Mouse (Mus musculus): ENCODE measurements around the gene Rpap3. TPM values are rescaled to one million over a fixed set of nuclear protein-coding genes. Genes with fewer than 3 reads are reported as not detected.

The Rpap3 gene
- polyA plus RNA-seq, 1 experiment = 8.8 TPM

DNA sequence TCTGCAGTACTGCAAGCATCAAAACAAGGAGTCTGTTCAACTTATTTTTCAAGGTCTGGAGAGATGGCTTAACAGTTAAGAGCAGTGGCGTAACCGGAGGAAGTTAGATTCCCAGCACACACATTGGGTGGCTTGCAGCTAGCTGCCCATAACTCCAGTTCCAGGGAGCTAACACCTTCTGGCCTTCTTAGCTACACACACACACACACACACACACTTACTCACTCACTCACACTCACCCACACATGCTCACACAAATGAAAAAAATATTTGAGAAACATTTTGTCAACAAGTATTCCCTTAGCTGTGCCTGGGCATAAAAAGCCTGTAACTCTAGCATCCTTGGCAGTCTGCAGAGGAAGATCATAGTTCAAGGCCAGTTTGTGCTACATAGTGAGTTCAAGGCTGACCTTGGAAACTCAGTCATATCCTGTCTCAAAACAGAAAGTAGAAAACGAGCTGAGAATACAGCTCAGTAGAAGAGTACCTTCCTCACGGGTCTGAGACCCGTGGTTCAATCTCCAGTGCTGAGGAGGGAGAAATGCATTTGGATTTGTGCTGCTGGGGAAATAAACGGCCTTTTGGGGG is 19.7 kb upstream of the Rpap3 start:
- peaks cover 24% of the 10 kb centered on the region for H3K4me1 ChIP-seq (ENCODE audit: control insufficient read depth, insufficient read depth, insufficient read length, low read length)
- no peak overlapping the region for H3K4me3 ChIP-seq (ENCODE audit: insufficient read depth, low read depth, low read length)
- no peak overlapping the region for H3K27ac ChIP-seq (replicated peaks; ENCODE audit: low read depth, low read length)

DNA sequence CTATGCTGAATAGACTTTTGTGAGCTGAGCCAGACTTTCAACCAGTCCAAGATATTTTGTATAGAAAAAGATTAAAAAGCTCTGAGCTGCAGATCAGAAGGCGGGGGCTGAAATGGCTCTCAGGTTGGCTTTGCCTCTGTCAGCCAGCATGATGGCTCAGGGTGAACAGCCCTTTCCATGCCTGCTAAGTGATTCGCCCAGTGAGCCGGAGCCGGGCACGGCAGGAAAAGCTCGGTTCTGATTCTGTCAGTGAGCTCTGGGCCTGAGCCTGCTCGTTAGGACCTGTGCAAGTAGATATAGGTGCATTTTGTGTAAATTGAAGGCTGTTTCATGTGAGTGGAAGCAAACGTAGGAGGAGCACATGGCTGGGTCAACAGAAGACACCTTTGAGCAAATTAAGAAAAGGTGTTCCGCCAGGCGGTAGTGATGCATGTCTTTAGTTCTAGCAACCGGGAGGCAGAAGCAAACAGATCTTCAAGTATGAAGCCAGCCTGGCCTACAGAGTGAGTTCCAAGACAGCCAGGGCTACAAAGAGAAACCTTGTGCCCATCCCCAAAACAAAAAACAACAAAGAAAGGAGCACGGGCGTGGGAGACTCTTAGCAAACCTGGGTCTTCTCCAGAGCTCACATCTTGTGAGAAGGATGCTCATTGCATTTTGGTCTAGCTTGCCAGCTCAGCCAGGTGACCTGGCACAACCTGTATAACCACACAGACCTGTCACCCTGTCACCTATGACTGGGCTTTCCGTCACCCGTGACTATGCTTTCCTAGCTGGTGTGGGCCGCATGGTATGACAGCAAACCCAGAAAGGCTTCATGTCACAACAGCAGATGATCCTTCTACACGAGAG is 18.9 kb upstream of the Rpap3 start:
- Histone ChIP-seq H3K4me1 (ENCODE audit: control insufficient read depth, insufficient read depth, insufficient read length, low read length) (peaks cover 20% of the 10 kb centered on the region), H3K27ac (replicated peaks; ENCODE audit: low read depth, low read length) (no peak overlapping the region), H3K4me3 (ENCODE audit: insufficient read depth, low read depth, low read length) (no peak overlapping the region)

DNA sequence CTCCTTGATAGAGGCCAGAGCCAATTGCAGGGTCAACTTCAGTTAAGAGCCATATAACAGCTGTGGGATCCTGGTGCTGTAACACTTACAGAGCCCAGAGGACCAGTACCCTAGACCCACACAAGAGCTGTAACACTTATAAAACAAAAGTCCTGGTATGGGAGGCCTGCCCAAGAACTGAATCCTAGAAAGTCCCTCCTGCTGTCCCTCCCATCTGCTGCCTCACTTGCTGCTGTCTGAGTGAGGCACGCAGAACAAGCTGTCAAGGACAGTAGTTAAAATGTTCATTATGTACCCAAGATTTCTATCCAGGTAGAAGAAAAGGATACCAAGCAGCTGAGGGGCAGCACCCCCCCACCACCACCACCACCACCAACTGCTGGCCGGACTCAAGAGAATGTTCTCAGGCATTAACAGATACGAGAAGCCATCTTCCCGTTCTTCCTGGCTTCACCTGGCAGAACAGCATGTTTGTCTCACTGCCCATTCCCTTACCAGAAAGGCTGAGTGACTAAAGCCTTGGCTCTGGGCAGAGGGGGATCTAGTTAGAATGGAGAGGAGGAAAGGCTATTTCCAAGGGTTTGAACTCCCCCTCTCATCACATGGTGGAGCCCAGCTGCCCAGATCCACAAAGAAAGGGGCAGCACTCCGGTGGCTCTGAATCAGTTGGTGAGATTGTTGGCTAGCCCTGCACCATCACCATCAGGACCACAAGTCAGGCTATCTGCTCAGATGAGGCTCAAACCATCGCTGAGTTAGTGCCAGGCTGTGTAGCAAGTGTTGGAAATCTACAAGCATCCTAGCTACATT is 18.1 kb upstream of the Rpap3 start:
- H3K4me3 ChIP-seq (ENCODE audit: insufficient read depth, low read depth, low read length) = no peak overlapping the region
- no peak overlapping the region for H3K27ac ChIP-seq (replicated peaks; ENCODE audit: low read depth, low read length)
- peaks cover 24% of the 10 kb centered on the region for H3K4me1 ChIP-seq (ENCODE audit: control insufficient read depth, insufficient read depth, insufficient read length, low read length)

DNA sequence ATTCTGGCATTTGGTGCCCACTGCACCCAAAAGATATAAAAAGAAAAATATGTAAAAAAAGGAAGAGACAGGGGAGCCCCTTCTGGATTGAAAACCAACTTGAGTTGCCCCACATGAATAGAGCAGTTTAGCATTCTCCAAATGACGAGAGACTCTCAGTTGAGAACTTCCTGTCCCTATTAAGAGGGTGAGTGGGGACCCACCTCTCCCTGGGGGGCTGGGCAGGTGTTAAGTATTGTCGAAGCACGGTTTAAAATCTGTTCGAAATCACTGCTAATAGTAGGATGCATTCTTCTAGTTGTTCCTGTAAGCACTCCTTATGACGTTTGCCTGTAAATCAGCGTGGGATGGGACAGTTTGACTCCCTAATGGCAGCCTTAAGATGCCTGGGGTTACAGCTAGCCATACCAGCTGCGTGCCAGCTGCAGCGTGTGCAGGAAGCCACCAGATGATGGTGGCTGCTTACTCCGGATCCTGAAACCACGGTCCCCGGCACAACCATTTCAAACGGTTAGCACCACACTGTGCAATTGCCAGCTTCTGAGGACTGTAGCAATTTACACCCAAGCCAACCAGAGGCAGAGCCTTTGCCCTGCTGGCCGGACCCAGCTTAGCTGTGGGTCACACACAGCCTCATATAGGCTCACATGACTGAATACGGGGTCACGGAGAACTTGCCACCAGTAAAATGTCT is 15.5 kb upstream of the Rpap3 start:
- no peak overlapping the region for H3K4me3 ChIP-seq (ENCODE audit: insufficient read depth, low read depth, low read length)
- peaks cover 21% of the 10 kb centered on the region for H3K4me1 ChIP-seq (ENCODE audit: control insufficient read depth, insufficient read depth, insufficient read length, low read length)
- peak overlapping the region; percentile 95 for H3K27ac ChIP-seq (replicated peaks; ENCODE audit: low read depth, low read length)

DNA sequence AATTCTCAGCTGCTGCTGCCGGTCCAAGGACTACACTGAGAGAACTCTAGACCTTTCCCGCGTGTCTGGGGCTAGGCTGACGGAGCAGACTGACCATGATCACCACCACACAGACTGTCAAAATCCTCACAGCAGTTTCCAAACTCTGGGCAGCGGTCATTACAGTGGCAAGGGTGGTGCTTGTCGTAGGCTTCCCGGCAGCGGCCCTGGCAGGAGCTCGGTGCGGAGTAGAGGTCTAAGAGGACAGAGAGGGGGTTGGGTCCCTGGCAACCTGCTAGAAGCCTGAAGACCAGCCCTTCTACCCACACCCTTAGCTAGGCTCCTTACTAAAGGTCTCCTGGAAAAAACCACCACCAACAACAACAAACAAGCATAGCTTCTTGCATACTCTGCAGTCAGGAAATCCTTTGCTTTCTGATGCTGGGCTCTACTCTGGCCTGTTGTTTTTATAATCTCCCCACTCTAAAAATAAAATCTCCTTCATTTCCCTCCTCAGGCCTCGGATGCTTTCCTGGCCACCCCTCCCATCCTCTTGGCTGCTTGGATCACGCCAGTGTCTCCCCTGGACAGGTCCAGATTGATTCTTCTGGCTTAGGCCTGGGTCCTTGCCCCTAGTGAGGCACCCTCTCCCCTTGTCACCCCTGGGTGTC is 14.5 kb upstream of the Rpap3 start:
- Histone ChIP-seq H3K4me1 (ENCODE audit: control insufficient read depth, insufficient read depth, insufficient read length, low read length) (peaks cover 21% of the 10 kb centered on the region), H3K4me3 (ENCODE audit: insufficient read depth, low read depth, low read length) (peak overlapping the region; percentile 46), H3K27ac (replicated peaks; ENCODE audit: low read depth, low read length) (peak overlapping the region; percentile 99)

DNA sequence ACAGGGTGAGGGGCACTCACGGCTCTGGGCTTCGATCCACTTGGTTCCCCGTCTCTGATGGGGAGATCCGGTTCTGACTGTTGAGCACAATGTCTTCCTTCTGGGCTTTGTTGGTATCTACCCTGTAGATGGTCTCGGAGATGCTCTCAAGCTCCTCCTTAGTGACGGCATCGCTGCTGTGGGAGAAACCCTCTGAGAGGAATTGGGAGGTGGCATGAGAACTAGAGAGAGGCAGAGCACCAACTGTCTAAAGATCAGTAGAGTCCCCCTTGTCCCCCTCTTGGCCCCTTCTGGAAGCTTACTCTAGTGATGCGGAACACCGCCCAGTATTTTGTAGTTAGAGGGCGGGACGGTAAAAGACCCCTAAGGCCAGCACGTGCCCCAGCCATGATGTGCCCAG is 13.9 kb upstream of the Rpap3 start:
- peak overlapping the region; percentile 99 for H3K27ac ChIP-seq (replicated peaks; ENCODE audit: low read depth, low read length)
- peak overlapping the region; percentile 46 for H3K4me3 ChIP-seq (ENCODE audit: insufficient read depth, low read depth, low read length)
- peaks cover 21% of the 10 kb centered on the region for H3K4me1 ChIP-seq (ENCODE audit: control insufficient read depth, insufficient read depth, insufficient read length, low read length)

DNA sequence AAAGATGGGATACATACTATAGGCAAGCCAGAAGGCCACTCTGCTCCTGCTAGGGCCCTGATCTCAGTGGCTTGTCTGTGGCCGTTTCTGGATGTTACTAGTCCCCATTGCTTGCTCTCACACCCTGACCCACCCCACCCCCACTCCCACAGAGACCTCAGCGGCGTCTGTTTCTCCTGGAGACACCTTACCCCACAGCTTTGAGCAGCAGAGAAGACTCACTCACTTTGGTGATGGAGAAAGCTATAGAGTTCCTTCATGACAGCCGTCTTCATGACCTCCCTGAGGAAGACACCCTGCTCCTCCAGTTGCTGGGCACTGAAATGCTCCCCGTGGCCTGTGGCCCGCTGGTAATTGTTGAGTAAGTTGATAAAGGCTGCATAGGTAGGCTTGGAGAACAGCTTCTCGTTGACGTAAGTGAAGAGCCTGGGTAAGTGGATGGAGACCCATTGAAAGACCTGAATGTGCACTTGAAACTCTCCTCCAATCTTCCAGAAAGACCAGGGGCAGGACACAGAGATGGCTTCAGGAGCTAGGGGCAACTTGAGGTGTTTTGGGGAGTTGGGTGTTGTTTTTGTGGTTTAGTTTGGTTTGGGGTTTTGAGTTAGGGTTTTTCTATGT is 13.0 kb upstream of the Rpap3 start:
- Histone ChIP-seq H3K27ac (replicated peaks; ENCODE audit: low read depth, low read length) (peak overlapping the region; percentile 99), H3K4me1 (ENCODE audit: control insufficient read depth, insufficient read depth, insufficient read length, low read length) (peaks cover 21% of the 10 kb centered on the region), H3K4me3 (ENCODE audit: insufficient read depth, low read depth, low read length) (no peak overlapping the region)

DNA sequence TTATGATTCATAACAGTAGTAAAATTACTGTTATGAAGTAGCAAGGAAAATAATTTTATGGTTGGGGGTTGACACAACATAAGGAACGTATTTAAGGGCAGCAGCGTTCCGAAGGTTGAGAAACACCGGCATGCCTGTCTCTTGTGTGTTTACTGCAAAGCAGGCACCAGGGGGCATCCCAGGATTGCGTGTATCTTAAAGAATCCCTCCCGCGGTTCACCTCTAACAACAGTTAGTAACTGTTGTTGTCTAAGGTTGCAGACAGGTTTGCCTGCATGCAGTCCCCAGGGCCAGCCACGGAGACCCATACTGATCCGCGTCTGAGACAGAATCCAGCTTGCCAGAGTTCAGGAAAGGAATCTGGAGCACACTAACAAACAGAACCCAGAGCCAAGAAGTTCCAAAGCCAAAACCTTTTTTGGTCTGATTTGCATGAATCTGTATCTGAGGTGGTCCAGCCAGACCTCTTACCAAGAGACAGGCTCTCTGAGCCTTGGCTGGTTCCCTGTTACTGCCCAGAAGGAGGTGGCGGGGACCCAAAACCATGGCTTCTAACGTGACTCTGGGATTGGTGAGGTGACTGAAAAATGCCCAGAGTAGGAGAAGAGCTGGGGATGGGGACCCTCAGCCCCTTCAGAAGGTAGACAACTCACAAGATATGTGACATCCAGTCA is 12.4 kb upstream of the Rpap3 start:
- no peak overlapping the region for H3K4me3 ChIP-seq (ENCODE audit: insufficient read depth, low read depth, low read length)

DNA sequence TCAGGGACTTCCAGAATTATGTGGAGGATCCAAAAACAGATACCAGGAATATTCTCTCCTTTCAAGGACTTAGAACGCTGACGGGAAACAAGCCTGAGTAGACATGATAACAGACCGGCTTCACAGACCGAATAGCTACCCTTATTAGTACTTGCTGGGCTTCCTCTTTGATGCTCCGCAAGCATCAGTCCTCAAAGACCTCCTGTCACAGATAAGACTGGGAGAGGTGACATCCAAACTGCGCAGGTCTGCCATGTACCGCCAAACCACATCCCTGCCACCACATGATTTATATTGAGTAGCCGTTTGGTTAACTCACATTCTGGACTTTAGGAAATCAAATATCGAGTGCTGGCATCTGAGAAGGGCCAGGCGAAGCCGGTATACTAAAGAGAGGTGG is 11.2 kb upstream of the Rpap3 start:
- no peak overlapping the region for H3K4me3 ChIP-seq (ENCODE audit: insufficient read depth, low read depth, low read length)
- peaks cover 16% of the 10 kb centered on the region for H3K4me1 ChIP-seq (ENCODE audit: control insufficient read depth, insufficient read depth, insufficient read length, low read length)
- H3K27ac ChIP-seq (replicated peaks; ENCODE audit: low read depth, low read length) = no peak overlapping the region

More for the DNA sequence above, 12.4 kb upstream of the Rpap3 start:
- Histone ChIP-seq H3K4me1 (ENCODE audit: control insufficient read depth, insufficient read depth, insufficient read length, low read length) (peaks cover 21% of the 10 kb centered on the region), H3K27ac (replicated peaks; ENCODE audit: low read depth, low read length) (peak overlapping the region; percentile 99)

DNA sequence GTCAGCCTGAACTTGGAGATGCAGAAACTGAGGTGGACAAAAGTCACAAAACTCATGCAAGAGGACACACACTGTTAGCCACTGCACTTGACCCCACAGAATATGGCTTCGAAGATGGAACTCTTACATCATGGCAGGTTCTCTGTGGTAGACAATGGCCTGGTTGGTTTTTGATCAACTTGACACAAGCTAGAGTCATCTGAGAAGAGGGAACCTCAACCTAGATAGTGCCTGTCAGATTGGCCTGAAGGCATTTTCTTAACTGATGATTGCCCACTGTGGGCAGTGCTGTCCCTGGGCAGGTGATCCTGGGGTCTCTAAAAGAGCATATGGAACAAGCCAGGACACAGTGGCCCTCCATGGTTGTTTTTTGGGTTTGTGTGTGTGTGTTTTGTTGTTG is 10.1 kb upstream of the Rpap3 start:
- no peak overlapping the region for H3K4me3 ChIP-seq (ENCODE audit: insufficient read depth, low read depth, low read length)
- H3K27ac ChIP-seq (replicated peaks; ENCODE audit: low read depth, low read length) = no peak overlapping the region
- H3K4me1 ChIP-seq (ENCODE audit: control insufficient read depth, insufficient read depth, insufficient read length, low read length) = peaks cover 8% of the 10 kb centered on the region; the same call in 1 of the 2 replicates

DNA sequence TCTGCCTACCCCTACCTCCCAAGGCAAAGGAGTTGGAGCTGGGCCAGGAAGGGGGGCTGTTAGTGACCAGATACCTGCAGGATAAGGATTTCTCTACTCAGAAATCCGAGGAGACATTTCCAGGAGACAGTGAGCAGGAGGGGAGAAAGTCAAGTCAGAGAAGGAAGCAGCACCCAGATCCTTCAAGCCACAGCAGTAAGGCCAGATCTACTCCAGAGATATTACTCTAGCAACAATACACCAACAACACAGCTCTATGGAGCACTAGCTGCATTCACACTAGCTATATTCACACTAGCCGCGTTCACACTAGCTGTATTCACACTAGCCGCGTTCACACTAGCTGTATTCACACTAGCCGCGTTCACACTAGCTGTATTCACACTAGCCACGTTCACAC is 9.5 kb upstream of the Rpap3 start:
- Histone ChIP-seq H3K4me1 (ENCODE audit: control insufficient read depth, insufficient read depth, insufficient read length, low read length) (0 out of 2 replicates have a peak, but pooled peaks cover 4% of the 10 kb centered on the region), H3K27ac (replicated peaks; ENCODE audit: low read depth, low read length) (no peak overlapping the region), H3K4me3 (ENCODE audit: insufficient read depth, low read depth, low read length) (no peak overlapping the region)

DNA sequence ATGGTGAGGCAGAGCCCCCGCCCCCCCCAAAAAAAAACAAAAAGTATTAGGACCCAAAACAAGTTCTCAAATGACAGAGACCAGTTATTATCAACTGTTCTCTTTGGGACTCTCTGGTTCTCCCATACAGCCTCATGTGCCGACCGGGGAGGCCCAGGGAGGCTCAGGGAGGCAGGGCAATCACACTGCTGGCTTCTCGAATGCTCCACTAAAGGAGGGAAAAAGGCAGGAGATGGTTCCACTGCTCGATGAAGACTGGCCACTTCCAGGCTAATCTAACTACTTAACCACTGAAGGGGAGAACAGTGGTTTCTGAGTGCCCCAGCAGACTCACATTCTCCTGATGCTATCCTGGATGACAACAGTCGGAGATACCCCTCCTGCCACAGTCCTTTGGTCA is 6.9 kb upstream of the Rpap3 start:
- Histone ChIP-seq H3K4me3 (ENCODE audit: insufficient read depth, low read depth, low read length) (no peak overlapping the region), H3K4me1 (ENCODE audit: control insufficient read depth, insufficient read depth, insufficient read length, low read length) (no peaks in the 10 kb centered on the region), H3K27ac (replicated peaks; ENCODE audit: low read depth, low read length) (no peak overlapping the region)

DNA sequence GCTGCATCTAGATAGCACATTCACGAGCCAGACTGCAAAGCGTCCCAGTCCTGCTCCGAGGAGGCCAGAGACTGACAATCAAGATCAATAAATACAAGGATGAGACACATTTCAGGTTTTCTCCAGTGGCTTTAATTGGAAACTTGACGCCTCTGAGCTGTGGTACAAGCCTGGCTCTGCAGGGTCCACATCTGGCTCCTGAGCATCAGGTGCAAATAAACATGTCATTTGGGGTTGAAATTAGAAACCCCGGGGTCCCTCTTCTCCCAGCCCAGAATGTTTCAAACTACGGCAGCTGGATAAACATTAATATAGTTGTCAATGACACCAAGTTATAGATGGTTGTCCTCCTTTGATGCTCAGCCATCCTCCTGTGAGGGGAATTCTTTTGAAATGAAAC is 5.3 kb upstream of the Rpap3 start:
- Histone ChIP-seq H3K4me1 (ENCODE audit: control insufficient read depth, insufficient read depth, insufficient read length, low read length) (no peaks in the 10 kb centered on the region), H3K4me3 (ENCODE audit: insufficient read depth, low read depth, low read length) (no peak overlapping the region), H3K27ac (replicated peaks; ENCODE audit: low read depth, low read length) (no peak overlapping the region)

DNA sequence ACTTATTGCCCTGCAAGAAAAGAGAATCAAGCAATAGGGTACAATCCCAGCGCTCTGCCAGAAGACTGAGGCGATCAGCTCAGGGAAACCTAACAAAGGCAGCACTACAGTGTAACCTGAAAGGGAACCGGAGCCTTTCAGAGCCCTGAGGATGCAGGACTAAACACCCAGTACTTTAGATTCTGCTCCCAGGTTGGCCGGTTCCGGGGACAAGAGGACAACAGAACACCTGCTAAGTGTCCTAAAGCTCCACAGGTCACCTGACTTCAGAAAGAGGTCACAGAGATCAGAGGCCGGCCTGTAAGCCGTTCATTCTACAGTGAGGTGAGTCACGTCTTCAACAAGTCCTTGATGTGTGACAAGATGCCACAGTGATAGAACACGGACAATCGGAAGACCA is 9.0 kb downstream of the Rpap3 start:
- no peak overlapping the region for H3K27ac ChIP-seq (replicated peaks; ENCODE audit: low read depth, low read length)
- H3K4me3 ChIP-seq (ENCODE audit: insufficient read depth, low read depth, low read length) = no peak overlapping the region
- no peaks in the 10 kb centered on the region for H3K4me1 ChIP-seq (ENCODE audit: control insufficient read depth, insufficient read depth, insufficient read length, low read length)

Data from brown adipose tissue, adult 24 weeks (tissue).